Mouse (Mus musculus): ENCODE results near the gene Ccdc63.

DNA sequence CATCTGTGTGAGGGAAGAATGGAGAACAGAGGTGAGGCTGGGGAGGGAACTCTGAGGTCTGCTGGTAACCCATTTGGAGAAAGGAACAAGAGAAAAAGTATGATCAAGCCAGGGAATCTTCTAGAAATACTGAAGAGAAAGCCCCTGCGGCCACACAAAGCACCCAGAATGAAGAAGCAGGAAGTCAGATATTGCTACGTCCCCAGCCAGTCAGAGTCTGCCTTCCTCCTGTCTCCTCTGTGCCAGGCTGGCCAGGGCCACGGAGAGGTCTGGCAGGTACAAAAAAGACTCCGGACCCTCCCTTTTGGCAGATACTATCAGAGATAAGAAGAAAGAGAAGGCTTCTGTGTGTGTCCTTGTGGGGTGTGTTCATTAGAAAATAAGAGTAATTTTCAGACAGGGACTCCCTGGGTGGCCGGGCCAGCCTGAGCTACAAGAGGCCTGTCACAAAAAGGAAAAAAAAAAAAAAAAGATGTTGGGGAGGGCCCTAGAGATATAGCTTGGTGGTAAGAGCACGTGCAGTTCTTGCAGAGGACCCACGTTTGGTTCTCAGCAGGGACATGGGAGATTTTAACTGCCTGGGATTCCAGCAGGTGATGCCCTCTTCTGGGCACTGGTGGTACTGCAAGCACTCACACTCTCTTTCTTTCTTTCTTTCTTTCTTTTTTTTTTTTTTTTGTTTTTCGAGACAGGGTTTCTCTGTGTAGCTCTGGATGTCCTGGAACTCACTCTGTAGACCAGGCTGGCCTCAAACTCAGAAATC, 1.8 kb upstream of the Ccdc63 start:
- peak; percentile 71; the same call in 1 of the 2 replicates for TF ChIP-seq CTCF (IDR thresholded peaks at IDR 0.05; ENCODE audit: borderline replicate concordance, extremely low read depth, insufficient read depth, insufficient read length)
- no peak for TF ChIP-seq POLR2A (IDR thresholded peaks at IDR 0.05; ENCODE audit: borderline replicate concordance, extremely low read depth, insufficient read depth, insufficient read length, poor library complexity, severe bottlenecking)

Data from brain, embryonic 14.5 days (tissue).